Mouse (Mus musculus) MN1 (cell line): ENCODE measurements around the gene Tbcel.

Experiments used
- DNase-seq: peaks from one replicate; pipeline ENCODE4 v3.0.0-alpha.2; 2016; ENCODE audit warnings: low spot score

Tbcel gene

GRCm38 (mm10) chr9:42486913-42487312 is 20.7 kb downstream of the Tbcel start:
- DNase-seq, result no peak

GRCm38 (mm10) chr9:42484667-42485066 is 22.9 kb downstream of the Tbcel start:
- DNase-seq, result no peak

- no peak for DNase-seq
These were observed 24.7 kb downstream of the Tbcel start for GRCm38 (mm10) chr9:42482944-42483343.

GRCm38 (mm10) chr9:42476166-42476565 is 31.4 kb downstream of the Tbcel start:
- no peak for DNase-seq

DNA sequence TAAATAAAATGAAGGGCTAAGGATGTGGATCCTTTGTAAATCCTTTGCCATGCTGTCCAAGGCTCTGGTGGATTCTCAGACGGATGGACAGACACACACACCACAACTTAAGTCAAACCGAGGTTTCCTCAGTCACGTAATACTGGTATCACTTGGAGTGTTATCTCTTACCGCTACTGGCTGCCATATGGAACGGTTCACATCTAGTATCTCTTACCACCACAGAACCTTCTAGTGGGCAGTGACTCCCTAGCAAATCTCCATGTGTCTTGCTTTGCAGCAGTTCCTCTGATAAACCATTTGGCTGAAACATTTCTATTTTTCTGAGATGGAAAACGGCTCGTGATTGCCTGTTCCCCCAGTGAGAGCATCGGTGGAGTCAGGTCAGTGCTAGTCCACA is 33.4 kb downstream of the Tbcel start:
- no peak for DNase-seq

GRCm38 (mm10) chr9:42471921-42472747 is 35.5 kb downstream of the Tbcel start:
- peak; percentile 92 for DNase-seq

- peak; percentile 52 for DNase-seq
These were observed 36.4 kb downstream of the Tbcel start for GRCm38 (mm10) chr9:42471214-42471613.

DNA sequence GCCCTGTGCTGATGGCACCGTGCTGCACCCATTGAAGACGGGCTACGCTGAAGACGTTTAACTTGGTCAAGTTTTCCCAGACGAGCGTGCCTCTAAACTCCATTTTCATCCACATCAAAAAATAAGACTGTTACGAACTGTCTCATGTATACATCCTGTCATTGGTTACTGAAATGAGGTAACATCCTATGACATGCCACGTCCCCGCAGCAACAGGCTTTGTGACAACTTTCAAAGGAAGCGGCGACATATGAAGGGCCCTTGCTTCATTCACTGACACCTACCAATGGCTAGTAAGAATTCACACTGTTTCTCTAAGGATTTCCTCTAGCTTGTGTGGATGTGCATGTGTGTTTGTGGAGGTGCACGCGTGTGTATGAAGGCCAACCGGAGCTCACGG is 38.3 kb downstream of the Tbcel start:
- no peak for DNase-seq

- no peak for DNase-seq
These were observed 39.2 kb downstream of the Tbcel start for GRCm38 (mm10) chr9:42468360-42468759.

DNA sequence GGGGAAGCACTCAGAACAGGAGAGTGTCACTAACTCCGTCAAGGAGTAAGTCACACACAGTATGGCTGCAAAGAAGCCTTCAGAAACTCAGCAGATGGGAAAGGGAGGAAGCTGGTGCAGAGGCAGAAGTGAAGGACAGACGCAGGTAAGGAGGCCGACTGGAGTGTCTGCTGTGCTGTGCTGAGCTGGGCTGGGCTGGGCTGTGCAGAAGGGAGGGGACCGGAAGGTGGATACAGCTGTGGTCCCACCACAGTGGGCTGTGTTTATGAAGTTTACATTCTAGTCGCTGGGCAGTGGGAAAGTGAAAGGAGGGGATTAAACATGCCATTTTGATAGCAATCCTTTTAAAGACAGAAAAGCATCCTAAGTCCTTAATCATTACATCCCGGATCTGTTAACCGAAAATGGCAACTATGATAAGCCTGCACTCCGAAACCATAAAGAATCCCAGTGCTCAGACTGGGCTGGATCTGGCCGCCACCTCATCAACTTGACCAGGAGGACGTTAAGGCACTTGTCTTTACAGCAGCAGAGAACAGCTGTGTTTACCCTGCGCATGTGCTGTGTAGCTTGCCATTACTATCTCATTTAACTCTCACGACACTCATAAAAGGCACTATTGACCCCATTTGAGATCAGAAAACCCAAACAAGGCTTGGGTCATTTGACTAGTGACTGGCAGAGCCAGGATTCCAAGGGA is 40.3 kb downstream of the Tbcel start:
- DNase-seq, result no peak

GRCm38 (mm10) chr9:42465661-42466091 is 41.9 kb downstream of the Tbcel start:
- DNase-seq, result no peak

DNA sequence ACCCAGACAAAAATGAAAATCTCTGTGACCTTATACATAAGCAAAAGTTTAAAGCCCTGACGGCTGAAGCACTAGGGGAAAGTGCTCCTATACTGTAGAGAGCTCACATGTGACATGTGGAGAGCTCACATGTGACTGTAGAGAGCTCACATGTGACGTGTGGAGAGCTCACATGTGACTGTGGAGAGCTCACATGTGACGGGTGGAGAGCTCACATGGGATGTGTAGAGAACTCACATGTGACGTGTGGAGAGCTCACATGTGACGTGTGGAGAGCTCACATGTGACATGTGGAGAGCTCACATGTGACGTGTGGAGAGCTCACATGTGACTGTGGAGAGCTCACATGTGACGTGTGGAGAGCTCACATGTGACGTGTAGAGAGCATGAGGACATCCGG is 43.4 kb downstream of the Tbcel start:
- no peak for DNase-seq

- peak; percentile 8 for DNase-seq
These were observed 44.2 kb downstream of the Tbcel start for GRCm38 (mm10) chr9:42463220-42463989.

- no peak for DNase-seq
These were observed 44.9 kb downstream of the Tbcel start for GRCm38 (mm10) chr9:42462585-42463219.

- no peak for DNase-seq
These were observed 46.1 kb downstream of the Tbcel start for GRCm38 (mm10) chr9:42461390-42462108.

DNA sequence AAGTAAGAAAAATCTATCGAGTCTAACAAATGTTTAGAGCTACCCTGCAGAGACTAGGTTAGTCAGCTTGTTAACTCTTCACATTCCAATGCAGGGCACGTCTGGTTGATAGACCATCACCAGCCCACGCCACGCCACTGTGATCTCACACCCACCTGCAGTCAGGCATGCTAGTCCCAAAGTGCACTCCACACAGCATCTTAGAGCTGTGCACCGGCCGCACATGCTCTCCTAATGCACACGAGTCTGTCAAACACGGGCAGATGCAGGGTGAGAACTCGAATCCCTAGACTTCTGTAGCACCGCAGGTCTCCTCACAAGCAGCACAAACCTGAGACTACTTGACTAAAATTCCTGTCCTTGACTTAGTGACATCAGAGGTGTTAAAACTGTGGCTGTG is 47.3 kb downstream of the Tbcel start:
- DNase-seq, result no peak

- DNase-seq, result no peak
These were observed 47.9 kb downstream of the Tbcel start for GRCm38 (mm10) chr9:42459736-42460135.

- no peak for DNase-seq
These were observed 48.7 kb downstream of the Tbcel start for GRCm38 (mm10) chr9:42458741-42459515.

GRCm38 (mm10) chr9:42457501-42457900 is 50.1 kb downstream of the Tbcel start:
- DNase-seq, result no peak

- DNase-seq, result no peak
These were observed 53.2 kb downstream of the Tbcel start for GRCm38 (mm10) chr9:42454364-42454763.

DNA sequence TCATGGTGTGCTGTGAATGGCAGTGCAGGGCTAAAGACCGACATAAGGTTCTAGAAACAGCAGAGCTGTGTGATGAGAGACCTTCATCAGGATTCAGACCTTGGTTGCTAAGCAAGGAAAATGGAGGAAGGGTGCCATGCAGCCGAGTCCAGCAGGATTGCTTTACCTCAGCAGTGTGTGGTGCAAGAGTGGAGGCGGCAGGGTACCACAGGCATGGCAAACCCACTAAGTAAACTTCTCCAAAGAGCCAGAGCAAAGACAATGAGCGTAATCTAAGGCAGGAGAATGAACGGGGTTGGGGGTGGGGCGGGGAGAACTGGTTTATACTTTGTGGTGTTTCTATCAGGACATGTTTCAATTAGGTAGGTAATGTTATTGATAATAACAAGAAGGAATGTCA is 58.6 kb downstream of the Tbcel start:
- DNase-seq, result no peak
